Mouse (Mus musculus): ENCODE results near the gene Ly9. TPM values are rescaled to one million over a fixed set of nuclear protein-coding genes. Genes with fewer than 3 reads are reported as not detected.
A peak's percentile ranks its signal among the peaks of the same experiment; 100 is the strongest.

Gene Ly9
- total RNA-seq, 1 experiment from 2014 or later = 83.9 TPM

GRCm38 (mm10) chr1:171610026-171610425, 2.8 kb upstream of the Ly9 start:
- 0 out of 2 replicates have a peak, but pooled peaks have one; percentile 34 for ATAC-seq (ENCODE audit: extremely low read depth, insufficient number of reproducible peaks, low FRiP score, poor library complexity, severe bottlenecking)

- no peak for ATAC-seq (ENCODE audit: extremely low read depth, insufficient number of reproducible peaks, low FRiP score, poor library complexity, severe bottlenecking)
These were observed 554 bp downstream of the Ly9 start for GRCm38 (mm10) chr1:171606656-171607055.

- no peak for ATAC-seq (ENCODE audit: extremely low read depth, insufficient number of reproducible peaks, low FRiP score, poor library complexity, severe bottlenecking)
These were observed 2.5 kb downstream of the Ly9 start for GRCm38 (mm10) chr1:171604686-171605085.

- no peak for ATAC-seq (ENCODE audit: extremely low read depth, insufficient number of reproducible peaks, low FRiP score, poor library complexity, severe bottlenecking)
These were observed 22.6 kb downstream of the Ly9 start for GRCm38 (mm10) chr1:171584584-171584983.

- ATAC-seq (ENCODE audit: extremely low read depth, insufficient number of reproducible peaks, low FRiP score, poor library complexity, severe bottlenecking) = no peak
These were observed 30.0 kb downstream of the Ly9 start for GRCm38 (mm10) chr1:171577168-171577567.

- ATAC-seq (ENCODE audit: extremely low read depth, insufficient number of reproducible peaks, low FRiP score, poor library complexity, severe bottlenecking) = no peak
These were observed 38.8 kb downstream of the Ly9 start for GRCm38 (mm10) chr1:171568436-171568835.

- ATAC-seq (ENCODE audit: extremely low read depth, insufficient number of reproducible peaks, low FRiP score, poor library complexity, severe bottlenecking) = peak; percentile 73
These were observed 40.4 kb downstream of the Ly9 start for GRCm38 (mm10) chr1:171566777-171567176.

- ATAC-seq (ENCODE audit: extremely low read depth, insufficient number of reproducible peaks, low FRiP score, poor library complexity, severe bottlenecking) = no peak
These were observed 41.3 kb downstream of the Ly9 start for GRCm38 (mm10) chr1:171565888-171566287.

GRCm38 (mm10) chr1:171564247-171564646, 43.0 kb downstream of the Ly9 start:
- peak; percentile 59 for ATAC-seq (ENCODE audit: extremely low read depth, insufficient number of reproducible peaks, low FRiP score, poor library complexity, severe bottlenecking)

- no peak for ATAC-seq (ENCODE audit: extremely low read depth, insufficient number of reproducible peaks, low FRiP score, poor library complexity, severe bottlenecking)
These were observed 44.2 kb downstream of the Ly9 start for GRCm38 (mm10) chr1:171563042-171563441.

GRCm38 (mm10) chr1:171561639-171562225, 45.5 kb downstream of the Ly9 start:
- ATAC-seq (ENCODE audit: extremely low read depth, insufficient number of reproducible peaks, low FRiP score, poor library complexity, severe bottlenecking) = no peak

GRCm38 (mm10) chr1:171561200-171561599, 46.0 kb downstream of the Ly9 start:
- no peak for ATAC-seq (ENCODE audit: extremely low read depth, insufficient number of reproducible peaks, low FRiP score, poor library complexity, severe bottlenecking)

GRCm38 (mm10) chr1:171560262-171560661, 46.9 kb downstream of the Ly9 start:
- no peak for ATAC-seq (ENCODE audit: extremely low read depth, insufficient number of reproducible peaks, low FRiP score, poor library complexity, severe bottlenecking)

- ATAC-seq (ENCODE audit: extremely low read depth, insufficient number of reproducible peaks, low FRiP score, poor library complexity, severe bottlenecking) = peak; percentile 75
These were observed 48.3 kb downstream of the Ly9 start, which contains the start of gene Cd244a for GRCm38 (mm10) chr1:171558898-171559297. Gene Cd244a, plus strand, starts transcription at chr1:171559193.

- ATAC-seq (ENCODE audit: extremely low read depth, insufficient number of reproducible peaks, low FRiP score, poor library complexity, severe bottlenecking) = no peak
These were observed 48.8 kb downstream of the Ly9 start for GRCm38 (mm10) chr1:171558407-171558806.

- no peak for ATAC-seq (ENCODE audit: extremely low read depth, insufficient number of reproducible peaks, low FRiP score, poor library complexity, severe bottlenecking)
These were observed 50.8 kb downstream of the Ly9 start for GRCm38 (mm10) chr1:171556366-171556765.

- ATAC-seq (ENCODE audit: extremely low read depth, insufficient number of reproducible peaks, low FRiP score, poor library complexity, severe bottlenecking) = no peak
These were observed 53.6 kb downstream of the Ly9 start for GRCm38 (mm10) chr1:171553359-171554341.

- ATAC-seq (ENCODE audit: extremely low read depth, insufficient number of reproducible peaks, low FRiP score, poor library complexity, severe bottlenecking) = no peak
These were observed 55.0 kb downstream of the Ly9 start for GRCm38 (mm10) chr1:171552230-171552629.

- peak; percentile 91 for ATAC-seq (ENCODE audit: extremely low read depth, insufficient number of reproducible peaks, low FRiP score, poor library complexity, severe bottlenecking)
These were observed 55.9 kb downstream of the Ly9 start for GRCm38 (mm10) chr1:171551326-171551725.

- no peak for ATAC-seq (ENCODE audit: extremely low read depth, insufficient number of reproducible peaks, low FRiP score, poor library complexity, severe bottlenecking)
These were observed 66.5 kb downstream of the Ly9 start for GRCm38 (mm10) chr1:171540694-171541093.
